Mouse (Mus musculus): ENCODE results near the gene Ramp1. TPM values are rescaled to one million over a fixed set of nuclear protein-coding genes. Genes with fewer than 3 reads are reported as not detected.

Ramp1 gene
- polyA plus RNA-seq, 1 experiment = 5.2 TPM

DNA sequence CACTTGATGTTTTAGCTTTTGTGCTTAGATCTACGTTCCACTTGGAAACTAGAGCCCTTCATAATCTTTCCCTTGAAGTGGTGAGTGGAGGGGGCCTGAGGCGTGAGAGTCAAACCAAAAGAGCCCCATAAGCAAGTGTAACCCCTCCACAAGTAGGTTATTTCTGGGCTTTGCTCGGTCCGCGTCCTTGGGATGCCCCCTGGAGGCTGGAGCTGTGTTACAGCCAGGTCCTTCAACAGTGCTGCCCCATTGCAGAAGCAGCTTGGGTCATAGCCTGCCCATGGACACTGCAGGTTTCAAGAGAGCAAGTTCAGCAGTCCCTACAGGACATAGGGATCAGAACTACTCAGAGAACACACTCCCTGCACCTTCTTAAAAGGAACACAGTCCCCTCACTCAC lies 59.5 kb downstream of the Ramp1 start:
- no peak for DNase-seq (ENCODE audit: low spot score)

DNA sequence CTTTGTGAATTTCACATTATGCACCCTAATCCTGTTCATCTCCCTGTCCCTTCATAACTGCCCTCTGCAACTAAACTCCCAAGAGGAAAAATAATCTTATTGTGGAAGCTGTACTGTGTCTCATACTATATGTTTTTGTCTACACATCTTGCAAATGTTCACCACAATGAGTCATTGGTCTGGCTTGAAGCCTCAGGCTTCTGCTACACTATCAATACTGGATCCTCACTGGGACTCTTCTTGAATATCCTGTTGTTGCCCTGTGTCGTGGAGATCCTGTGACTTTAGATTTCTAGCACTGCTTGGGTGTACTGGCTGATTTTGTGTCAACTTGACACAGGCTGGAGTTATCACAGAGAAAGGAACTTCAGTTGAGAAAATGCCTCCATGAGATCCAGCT lies 60.2 kb downstream of the Ramp1 start:
- DNase-seq (ENCODE audit: low spot score) = no peak

DNA sequence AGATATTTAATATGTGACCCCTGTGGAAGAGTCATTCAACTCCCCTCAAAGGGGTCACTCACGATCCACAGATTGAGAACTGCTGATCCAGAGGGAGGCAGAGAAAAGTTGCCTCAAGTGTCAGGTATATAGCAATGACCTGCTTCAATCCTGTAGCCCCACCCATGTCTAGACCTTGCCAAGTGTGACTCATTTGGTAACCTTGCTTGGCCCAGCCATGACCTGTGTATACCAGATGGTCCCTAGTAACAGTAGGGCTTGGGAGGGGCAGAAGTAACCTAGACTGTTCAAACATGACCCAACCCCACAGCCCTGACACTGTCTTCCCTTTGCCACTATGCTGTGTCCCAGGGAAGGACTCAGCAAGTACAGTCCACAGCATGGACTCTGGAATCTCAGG lies 61.1 kb downstream of the Ramp1 start:
- DNase-seq (ENCODE audit: low spot score) = no peak

DNA sequence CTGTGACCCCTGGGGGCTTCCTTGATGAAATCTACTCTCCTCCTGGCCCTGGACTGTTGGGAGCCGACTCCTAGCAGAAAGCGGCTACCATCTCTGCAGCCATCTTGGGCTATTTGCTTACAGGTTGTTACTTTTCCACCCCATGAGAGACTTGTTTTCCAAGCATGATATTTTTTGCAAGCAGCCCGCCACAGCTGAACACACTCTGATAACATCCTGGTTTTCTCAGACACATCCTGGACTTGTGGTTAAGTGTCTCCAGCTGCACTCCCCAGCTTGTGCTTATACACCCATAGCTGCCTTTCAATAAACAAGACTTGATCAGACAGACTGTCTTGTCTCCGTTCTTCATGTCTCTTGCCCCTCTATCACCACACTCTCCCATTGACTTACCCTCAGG lies 61.6 kb downstream of the Ramp1 start:
- DNase-seq (ENCODE audit: low spot score) = no peak

DNA sequence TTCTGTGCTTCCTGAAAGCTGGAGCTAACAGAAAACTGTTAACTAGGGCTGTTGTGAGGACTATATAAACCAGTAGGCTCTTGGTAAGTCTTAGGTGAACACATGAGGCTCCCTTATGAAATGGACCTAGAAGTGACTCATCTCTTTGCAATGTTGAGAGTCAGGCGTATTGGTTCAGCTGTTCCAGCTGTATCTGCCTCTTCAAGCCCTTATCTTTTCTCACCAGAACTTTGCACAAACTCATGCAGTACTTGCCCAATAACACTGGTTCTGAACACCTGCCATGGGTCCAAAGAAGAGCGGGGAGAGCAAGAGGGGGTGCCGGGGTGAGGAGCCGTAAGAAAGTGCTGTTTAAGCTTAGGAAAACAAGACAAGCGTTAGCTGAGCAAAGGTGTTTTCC lies 68.6 kb downstream of the Ramp1 start:
- DNase-seq (ENCODE audit: low spot score) = no peak

DNA sequence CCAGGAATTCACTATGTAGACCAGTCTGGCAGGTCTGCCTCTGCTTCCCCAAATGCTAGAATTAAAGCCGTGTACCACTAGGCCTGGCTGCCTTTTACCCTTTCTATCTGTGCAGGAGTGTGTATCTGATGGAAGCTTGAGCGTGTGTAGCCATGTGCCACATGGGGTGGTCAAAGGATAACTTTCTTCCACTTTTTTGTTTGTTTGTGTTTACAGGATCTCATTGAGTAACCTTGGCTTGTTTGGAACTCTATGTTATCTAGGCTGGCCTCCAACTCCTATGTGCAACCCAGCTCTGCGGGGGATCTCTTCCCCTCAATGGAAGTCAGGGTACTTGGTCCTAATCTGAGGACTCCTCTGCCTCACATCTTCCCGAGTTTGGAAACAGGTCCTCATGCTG lies 69.3 kb downstream of the Ramp1 start:
- no peak for DNase-seq (ENCODE audit: low spot score)

DNA sequence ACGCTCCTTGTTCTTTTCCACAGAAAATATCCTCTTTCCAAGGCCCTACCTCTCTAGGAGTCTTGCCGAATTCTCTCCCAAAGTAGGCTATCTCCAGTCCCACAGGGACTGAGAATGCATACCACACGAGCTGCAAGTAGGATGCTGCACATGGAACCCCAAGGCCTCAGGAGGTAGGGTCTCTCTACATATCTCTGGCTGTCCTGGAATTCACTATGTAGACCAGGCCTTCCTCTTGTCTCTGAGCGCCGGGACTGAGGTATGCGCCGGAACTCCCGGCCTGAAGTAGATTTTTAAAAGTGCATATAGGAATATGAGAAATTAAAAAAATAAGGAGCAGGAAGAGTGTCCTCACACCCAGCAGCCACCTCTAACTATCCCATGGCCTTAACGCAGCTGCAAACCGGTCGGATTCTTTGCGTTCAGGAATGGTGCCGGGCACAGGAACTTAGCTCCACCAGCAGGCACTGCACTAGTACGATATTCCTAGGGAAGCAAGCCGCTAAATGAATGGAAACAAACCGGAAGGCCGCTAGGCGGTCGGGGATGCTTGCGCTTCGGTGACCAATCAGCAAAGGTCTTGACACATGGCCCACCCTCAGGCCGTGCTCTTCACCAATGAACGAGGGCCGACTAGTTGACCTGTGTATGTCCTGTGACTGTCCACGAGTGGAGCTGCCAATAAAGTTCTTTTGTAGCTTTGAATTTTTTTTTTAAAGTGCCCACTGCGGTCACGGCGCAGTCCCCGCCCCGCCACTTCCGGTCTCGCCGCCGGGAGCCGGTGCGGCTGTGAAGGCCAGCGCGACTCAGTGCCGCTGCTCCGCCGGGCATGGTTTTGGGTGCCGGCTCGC lies 70.2 kb downstream of the Ramp1 start, which contains the start of gene Ube2f:
Gene Ube2f (plus strand): TSS at position 741 of the 851 bp plus-strand sequence.
- DNase-seq (ENCODE audit: low spot score) = no peak

DNA sequence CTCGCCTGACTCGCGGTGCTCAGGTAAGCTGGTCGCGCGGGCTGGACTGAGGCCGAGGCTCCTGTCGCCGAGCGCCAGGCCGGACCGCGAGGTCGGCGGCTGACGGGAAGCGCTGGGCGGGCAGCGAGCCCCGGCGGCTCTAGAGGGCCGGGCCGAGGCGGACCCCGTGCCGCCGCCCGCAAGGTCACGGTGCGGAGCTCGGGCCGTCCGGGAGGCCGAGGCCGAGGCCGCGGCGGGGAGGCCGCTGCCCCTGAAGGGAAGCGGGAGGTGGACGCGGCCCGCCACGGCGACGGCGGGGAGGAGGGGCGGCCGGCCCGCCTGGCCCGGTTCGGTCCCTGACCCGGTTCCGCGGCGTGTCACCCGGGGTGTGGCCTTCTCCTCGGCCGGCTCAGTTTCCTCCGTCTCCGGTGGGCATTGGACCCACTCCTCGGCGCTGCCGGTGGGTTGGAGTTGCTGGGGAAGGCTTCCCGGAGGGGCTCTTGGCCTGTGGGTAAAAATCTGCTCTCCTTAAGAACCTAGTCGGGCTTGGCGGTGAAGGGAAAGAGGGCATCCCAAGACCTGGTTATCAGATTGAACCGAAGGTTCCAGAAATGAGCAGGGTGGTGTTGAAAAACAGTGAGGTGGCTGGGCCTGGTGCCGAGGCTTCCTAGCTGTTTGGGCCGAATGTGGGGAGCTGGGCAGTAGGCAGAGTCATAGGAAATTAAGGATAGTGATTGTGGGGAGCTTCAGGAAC lies 71.0 kb downstream of the Ramp1 start:
- peak; percentile 83 for DNase-seq (ENCODE audit: low spot score)

DNA sequence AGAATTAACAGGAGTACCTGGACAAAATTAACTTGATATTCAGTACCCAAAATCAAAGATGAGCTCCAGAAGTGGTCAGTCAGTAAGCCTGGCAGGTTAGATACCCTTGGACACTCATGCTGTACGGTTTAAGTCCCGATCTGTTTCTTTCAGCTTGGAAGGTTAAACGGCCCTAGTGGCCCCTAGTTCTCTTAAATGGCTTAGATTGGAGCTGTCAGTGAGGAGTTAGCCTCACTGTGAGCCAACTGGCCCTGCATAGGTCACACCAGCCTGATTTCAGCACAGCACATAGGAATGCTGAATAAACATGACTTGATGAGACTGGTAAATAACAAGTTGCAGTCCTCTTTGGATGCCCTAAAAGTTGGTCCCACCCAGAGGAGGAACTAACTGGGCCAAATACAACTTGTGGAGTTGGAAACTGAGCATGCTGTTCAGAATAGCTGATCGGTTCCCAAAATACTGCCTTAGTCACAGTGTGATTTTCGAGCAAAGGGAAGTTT lies 71.6 kb downstream of the Ramp1 start:
- DNase-seq (ENCODE audit: low spot score) = no peak

DNA sequence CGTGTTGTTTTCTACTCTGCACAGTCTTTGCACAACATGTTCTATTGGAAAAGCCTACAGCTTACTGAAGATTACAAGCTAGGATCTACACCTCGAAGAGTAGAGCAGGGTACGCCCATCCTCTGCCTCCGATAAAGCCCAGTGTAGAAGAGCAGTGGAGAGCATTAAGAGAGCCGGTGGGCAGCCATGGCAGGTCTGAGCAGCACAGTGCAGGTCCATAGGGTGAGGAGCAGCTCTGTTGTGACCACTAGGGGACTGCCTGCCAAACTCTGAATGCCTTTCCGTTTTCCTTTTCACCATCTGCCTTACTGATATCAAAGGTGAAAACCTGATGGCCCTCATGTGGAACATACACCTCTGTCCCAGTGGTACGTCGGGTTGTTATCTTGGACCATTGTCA lies 72.3 kb downstream of the Ramp1 start:
- DNase-seq (ENCODE audit: low spot score) = no peak

DNA sequence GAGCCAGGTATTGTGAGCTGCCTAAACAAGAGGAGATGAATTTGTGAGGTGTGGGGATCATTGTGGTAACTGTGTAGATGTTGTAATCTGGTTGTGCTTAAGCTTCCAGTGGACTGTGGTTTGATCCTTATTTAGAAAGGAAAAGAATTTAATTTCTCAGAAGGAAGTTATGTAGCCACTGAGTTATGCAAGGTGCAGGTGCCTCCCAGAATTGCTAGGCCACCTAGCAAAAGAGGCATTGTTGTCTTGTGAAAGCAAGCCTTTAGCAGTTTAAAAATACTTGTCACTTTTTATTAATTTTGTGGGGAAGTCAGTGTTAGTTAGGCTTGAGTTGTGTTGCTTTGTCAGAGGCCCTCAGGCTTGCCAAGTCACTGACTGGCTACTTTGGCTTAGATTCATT lies 78.3 kb downstream of the Ramp1 start:
- DNase-seq (ENCODE audit: low spot score) = no peak

DNA sequence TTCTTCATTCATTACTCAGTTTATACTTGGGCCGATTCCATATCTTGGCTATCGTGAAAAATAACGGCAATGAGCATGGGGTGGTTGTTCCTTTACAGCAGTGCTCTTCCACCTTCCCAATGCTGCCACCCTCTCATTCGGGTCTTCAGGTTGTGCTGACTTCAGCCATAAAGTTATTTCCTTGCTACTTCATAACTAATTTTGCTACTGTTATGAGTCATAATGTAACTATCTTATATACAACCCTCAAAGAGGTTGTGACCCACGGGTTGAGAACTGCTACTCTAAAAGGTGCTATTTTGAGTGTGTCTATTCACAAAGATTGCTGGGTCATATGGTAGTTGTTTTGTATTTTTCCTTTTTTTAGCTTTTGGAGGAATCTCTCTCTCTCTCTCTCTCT lies 80.2 kb downstream of the Ramp1 start:
- DNase-seq (ENCODE audit: low spot score) = no peak

DNA sequence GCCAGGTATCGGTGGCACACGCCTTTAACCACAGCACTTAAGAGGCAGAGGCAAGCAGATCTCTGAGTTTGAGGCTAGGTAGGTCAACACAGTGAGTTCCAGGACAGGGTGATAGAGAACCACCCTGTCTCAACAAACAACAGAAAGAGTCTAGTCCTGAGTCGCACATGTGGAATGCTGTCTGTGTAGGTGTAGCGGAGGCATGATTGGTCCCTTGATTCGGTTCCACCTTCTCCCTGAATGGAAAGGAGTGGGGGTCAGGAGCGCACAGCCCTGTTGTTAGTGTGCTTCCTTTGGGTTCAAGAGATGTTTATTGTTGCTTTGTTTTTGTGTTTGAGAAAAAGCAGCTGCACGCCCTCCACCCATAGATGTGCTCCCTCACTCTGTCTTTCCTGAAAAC lies 82.9 kb downstream of the Ramp1 start:
- DNase-seq (ENCODE audit: low spot score) = no peak

DNA sequence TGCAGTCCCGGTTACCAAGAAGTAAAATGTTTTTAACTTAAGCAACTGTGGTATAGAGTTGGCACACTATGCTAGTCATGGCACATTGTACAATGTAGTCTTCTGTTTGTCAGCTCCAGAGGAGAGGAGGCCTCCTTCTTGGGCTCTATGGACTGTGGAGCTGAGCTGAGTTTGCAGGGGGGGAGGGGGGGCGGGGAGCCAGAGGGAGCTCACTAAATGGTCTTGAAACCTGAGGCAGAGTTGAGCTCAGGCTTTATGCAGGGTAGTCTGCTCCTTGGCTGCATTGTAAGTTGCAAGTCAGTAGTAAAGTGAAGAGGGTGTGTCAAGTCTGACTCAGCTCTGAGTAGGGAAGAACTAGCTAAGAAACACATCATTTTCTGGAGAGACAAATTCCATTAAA lies 92.6 kb downstream of the Ramp1 start:
- DNase-seq (ENCODE audit: low spot score) = no peak

Other genes starting within 250 kb of the Ramp1 start
- gene Prlh, start 226.7 kb upstream of the Ramp1 start, polyA plus RNA-seq (2012; rRNA removed) = not detected in 2 replicates
- gene Rab17, start 210.2 kb upstream of the Ramp1 start, polyA plus RNA-seq (2012; rRNA removed) = 4.2 and 6.0 TPM in 2 replicates
- 125 and 127 TPM in 2 replicates for gene Lrrfip1, start 181.1 kb upstream of the Ramp1 start, polyA plus RNA-seq (2012; rRNA removed)
- 0.04 and 0.12 TPM in 2 replicates for gene Rbm44, start 34.7 kb upstream of the Ramp1 start, polyA plus RNA-seq (2012; rRNA removed)
- 54.3 and 68.9 TPM in 2 replicates for gene Ube2f, start 70.5 kb downstream of the Ramp1 start, polyA plus RNA-seq (2012; rRNA removed)
- 21.1 and 21.8 TPM in 2 replicates for gene Scly, start 118.5 kb downstream of the Ramp1 start, polyA plus RNA-seq (2012; rRNA removed)
- 0.03 and 0.04 TPM in 2 replicates for gene Espnl, start 142.3 kb downstream of the Ramp1 start, polyA plus RNA-seq (2012; rRNA removed)
- 3.4 and 3.8 TPM in 2 replicates for gene Klhl30, start 171.2 kb downstream of the Ramp1 start, polyA plus RNA-seq (2012; rRNA removed)
- 0.08 and 0.18 TPM in 2 replicates for gene Erfe, start 186.6 kb downstream of the Ramp1 start, polyA plus RNA-seq (2012; rRNA removed)
- 80.1 and 82.9 TPM in 2 replicates for gene Ilkap, start 219.0 kb downstream of the Ramp1 start, polyA plus RNA-seq (2012; rRNA removed)
- 24.5 and 29.0 TPM in 2 replicates for gene Hes6, start 234.2 kb downstream of the Ramp1 start, polyA plus RNA-seq (2012; rRNA removed)

Measured in urinary bladder, adult 2 months (tissue).